Mouse (Mus musculus): Measurements from ENCODE around the gene Tmppe.
"Not testable (repeated sequence)": the region's sequence is repeated elsewhere in the genome, so short reads cannot be mapped to it uniquely, and the experiment has no call there.

- TF ChIP-seq POLR2A (IDR thresholded peaks at IDR 0.05; ENCODE audit: control insufficient read depth, low read depth, low read length); CTCF (IDR thresholded peaks at IDR 0.05; ENCODE audit: control insufficient read depth, insufficient read depth, insufficient replicate concordance, low read depth, low read length): not testable (repeated sequence)
Observed at GRCm38 (mm10) chr9:114394136-114394535, 6.8 kb upstream of the Tmppe start.

All from testis, adult 2 months (tissue).